Mouse (Mus musculus): Measurements from ENCODE around the gene Msh6. TPM values are rescaled to one million over a fixed set of nuclear protein-coding genes. Genes with fewer than 3 reads are reported as not detected.
"Not testable (repeated sequence)": the region's sequence is repeated elsewhere in the genome, so short reads cannot be mapped to it uniquely, and the experiment has no call there.

Msh6 gene
- polyA plus RNA-seq, 2 experiments from 2014 or later: 14.2 to 14.9 TPM

DNA sequence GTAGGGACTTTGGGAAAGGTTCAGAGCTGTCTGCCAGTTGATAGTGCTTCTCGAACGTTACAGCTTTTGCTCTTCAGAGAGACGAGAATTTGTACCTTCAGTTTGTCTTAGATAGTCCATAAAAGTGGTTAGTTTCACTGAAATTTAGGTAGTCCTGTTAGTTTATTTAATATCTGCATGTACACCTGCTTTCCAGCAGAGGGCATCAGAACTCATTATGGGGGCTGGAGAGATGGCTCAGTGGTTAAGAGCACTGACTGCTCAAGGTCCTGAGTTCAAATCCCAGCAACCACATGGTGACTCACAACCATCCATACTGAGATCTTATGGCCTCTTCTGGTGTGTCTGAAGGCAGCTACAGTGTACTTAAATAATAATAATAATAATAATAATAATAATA, 7.2 kb downstream of the Msh6 start:
- ATAC-seq: no peak

DNA sequence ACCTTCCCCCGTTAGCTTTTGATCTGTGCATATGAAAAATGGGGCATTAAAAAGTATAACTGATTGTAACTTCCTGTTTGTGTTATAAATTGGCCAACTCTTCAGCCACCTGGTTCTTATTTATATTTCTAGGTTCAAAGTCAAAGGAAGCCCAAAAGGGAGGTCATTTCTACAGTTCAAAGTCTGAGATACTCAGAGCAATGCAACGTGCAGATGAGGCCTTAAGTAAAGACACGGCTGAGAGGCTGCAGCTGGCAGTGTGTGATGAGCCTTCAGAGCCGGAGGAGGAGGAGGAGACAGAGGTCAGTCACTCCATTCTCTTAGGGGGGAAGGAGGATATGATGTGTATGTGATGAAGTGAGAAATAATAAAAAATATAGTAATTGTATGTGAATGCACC, 8.5 kb downstream of the Msh6 start:
- no peak for ATAC-seq

DNA sequence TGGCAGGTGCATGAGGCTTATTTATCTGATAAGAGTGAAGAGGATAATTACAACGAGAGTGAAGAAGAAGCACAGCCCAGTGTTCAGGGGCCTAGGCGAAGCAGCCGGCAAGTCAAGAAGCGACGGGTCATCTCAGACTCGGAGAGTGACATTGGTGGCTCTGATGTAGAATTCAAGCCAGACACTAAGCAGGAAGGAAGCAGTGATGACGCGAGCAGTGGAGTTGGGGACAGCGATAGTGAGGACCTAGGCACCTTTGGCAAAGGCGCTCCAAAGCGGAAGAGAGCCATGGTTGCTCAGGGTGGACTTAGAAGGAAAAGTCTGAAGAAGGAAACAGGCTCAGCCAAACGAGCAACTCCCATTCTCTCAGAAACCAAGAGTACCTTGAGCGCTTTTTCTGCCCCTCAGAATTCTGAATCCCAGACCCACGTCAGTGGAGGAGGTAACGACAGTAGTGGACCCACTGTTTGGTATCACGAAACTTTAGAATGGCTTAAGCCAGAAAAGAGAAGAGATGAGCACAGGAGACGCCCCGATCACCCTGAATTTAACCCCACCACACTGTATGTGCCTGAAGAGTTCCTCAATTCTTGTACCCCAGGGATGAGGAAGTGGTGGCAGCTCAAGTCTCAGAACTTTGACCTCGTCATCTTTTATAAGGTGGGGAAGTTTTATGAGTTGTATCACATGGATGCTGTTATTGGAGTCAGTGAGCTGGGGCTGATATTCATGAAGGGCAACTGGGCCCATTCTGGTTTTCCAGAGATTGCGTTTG, 9.8 kb downstream of the Msh6 start:
- ATAC-seq: no peak

DNA sequence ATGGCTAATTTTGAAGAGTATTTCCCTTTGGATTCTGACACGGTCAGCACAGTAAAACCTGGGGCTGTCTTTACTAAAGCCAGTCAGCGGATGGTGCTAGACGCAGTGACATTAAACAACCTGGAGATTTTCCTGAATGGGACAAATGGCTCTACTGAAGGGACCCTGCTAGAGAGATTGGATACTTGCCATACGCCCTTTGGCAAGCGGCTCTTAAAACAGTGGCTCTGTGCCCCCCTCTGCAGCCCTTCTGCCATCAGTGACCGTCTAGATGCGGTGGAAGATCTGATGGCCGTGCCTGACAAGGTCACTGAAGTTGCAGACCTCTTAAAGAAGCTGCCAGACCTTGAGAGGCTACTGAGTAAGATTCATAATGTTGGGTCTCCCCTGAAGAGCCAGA, 11.1 kb downstream of the Msh6 start:
- no peak for ATAC-seq

DNA sequence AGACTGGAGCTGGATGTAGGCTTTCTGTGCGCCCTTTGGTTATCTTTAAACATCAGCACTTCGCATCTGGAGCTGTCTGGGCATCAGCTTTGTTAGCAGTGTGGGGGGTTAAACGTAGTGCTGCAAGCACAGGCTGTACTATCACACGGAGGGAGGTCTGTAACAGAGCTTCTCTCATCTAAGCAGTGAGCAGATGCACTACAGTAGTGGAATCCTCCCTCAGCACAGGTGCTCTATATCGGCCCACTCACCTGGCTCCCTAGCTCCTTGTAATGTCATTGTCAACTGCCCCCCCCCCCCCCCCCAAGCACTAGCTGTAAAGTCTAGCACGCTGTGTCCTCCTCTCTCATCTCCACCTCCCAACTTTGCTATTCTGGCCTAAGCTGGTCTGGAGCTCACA, 12.6 kb downstream of the Msh6 start:
- ATAC-seq: no peak

DNA sequence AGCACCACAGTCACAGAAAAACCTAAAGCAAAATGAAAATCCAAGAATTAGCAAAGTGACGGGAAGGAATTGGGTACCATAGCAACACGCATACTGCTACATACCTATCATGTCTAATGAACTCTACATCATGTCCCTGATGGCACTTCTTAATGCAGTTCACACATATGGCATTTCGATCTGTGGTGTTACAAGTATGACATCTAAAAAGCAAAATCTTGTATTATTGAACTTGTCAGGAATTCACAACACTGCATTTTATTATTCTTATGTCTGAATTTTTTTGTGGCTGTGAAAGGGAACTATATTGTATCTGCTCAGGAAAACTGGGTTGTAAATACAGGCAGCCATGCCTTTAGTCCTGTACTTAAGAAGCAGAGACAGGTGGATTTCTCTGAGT, 17.3 kb downstream of the Msh6 start:
- no peak for ATAC-seq

DNA sequence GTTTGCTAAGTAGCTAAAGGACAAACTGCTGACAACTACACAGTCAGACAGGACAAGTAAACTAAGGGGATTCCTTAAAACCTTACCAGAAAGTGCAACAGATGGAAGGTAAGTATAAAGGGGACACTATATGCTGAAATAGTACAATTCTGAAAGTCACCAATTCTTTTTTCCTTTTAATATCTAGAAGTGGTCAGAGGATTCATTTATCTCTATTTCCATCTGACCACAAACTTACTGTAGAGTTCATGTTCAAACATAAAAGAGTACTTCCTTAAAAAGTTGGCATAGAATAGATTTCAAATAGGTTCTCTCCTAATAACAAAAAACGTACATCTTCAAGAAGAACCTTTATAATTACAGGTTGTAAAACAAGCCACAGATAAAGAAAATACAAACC, 18.5 kb downstream of the Msh6 start:
- ATAC-seq: no peak

DNA sequence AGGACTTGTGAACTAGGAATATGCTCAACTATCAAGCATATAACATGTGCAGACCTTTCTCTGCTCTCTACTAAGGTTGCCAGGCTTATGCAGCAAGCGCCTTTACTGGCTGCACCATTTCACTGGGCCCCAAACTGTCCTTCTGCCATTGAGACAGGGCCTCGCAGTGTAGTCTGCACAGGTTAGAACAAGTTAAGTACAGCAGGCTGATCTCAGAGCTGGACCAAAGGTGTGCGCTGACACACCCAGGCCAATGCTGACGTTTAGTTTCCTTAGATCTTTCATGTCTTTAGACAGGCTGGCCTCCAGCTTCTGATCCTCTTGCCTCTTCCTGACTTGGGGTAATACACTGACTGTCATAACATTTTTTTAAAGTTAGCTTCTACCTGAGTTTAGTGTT, 22.9 kb downstream of the Msh6 start:
- ATAC-seq: no peak

DNA sequence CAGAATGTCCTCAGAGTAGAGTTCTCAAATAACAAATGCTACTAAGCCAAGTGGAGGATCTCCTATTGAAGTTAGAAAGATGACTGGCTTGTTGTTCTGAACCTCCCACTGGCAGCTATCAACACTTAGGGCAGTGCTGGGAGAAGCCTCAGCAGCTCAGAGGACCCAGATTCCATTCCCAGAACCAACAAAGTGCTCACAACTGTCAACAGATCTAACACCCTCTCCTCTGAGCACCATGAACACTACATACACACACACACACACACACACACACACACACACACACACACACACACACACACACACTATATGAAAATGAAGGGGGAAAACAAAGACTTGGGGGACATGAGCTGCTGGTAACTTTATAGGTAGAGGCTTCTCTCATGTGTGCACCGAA, 30.0 kb downstream of the Msh6 start:
- no peak for ATAC-seq

DNA sequence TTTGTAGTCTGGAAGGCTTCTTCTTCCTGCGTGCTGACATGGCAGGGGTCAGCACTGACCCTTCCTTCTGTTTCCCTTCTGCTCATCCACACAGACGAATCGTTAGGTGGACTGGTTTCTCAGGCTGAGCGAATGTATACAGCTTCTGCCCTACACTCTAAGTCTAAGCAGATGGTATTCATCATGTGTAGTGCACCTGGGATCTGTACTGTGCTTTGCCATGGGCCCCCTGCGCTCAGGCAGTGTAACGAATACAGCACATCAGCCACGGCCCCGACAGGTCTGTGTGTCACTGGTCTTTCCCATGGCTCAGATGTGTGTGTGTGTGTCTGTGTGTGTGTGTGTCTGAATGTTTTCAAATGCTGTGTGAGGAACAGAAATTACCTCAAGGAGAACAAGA, 32.1 kb downstream of the Msh6 start:
- peak; percentile 21 for ATAC-seq

DNA sequence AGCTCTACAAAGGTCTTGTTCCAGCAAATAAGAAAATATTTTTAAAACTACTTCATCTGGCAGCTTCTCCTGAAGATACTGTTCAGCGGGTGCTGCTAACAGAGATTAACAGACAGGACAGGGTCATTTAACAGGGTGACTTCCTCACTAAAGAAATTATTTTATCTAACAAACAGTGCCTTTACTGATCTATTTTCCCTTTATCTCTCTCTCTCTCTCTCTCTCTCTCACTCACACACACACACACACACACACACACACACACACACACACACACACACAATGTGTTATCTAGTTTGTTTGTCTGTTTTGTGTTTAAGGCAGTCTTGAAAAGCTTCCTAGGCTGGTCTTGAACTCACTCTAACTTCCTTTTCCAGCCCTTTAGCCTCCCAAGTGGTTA, 39.6 kb downstream of the Msh6 start:
- no peak for ATAC-seq

DNA sequence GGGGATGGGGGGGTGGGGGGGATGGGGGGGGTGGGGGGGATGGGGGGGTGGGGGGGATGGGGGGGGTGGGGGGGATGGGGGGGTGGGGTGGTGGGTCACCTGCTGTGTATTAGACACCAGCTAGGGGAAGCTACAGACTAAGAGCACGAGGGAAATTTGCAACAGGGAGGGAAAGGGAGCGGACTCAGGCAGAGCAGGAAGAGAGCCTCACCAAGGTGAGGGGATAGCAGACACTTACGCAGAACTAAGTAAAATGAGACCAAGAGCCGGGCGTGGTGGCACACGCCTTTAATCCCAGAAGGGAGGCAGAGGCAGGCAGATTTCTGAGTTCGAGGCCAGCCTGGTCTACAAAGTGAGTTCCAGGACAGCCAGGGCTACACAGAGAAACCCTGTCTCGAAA, 41.2 kb downstream of the Msh6 start:
- ATAC-seq: not testable (repeated sequence)

DNA sequence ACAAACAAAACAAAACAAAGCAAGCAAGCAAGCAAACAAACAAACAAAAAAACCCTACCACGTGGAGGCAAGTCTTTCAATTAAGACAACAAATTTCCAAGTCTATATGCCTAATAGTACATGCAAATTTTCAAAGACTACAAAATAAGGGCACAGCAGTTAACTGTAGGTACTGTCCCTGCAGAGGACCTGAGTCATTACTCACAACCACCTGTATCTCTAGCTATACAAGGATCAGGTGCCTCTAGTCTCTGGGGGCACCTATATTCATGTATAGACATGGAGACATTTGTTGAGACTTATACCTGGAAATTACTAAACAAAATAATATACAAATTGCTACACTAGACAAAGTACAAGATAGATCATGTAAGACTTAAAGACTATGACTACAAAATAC, 49.1 kb downstream of the Msh6 start:
- ATAC-seq: no peak

DNA sequence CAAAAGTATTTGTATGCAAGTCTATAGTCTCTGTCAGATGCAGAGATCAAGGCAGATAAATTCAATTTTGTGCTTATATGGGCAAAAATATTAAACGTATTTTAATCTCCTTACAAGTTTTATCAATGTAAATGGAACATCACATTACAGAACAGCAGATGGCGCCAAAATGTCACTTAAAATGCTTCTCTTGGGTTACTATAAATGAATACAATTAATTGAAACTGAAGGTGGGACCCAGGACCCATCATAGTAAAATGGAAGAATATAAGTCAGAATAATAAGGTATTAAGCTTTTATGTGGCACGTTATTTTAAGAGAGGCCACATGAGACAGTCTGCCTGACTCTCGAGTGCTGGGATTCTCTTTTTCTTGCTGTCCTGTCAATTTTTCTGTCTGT, 50.4 kb downstream of the Msh6 start:
- peak; percentile 74 for ATAC-seq

DNA sequence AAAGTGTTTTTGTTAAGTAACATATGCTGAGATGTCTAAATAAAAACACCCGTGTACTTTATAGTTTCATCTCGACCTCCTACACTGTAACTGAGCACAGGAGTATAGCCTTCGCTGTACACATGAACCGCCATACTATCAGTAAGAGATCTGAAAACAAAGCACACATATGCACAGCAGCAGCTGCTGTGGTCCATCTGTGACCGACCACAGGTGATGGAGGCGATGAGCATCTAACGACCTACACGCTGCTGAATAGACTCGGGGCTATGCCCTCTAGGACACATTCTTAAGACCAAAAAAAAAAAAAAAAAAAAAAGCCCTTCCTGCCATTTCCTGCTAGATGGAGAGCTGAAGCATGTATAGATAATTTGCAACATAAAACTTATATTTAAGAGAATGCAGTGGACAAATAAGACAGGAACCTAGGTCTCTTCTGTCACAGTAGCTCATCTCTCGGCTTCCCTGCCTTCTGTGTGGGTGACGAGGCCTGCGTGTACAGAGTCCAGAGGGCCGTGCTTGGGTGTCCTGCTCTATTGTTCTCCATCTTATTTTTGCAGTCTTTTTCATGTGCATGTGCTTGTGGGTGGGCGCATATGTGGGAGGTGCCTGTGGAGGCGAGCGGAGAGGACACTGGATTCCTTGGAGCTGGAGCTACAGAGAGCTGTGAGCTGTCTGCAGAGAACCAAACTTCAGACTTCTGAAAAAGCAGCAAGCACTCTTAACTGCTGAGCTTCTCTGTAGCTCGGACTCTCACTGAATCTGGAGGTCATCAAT, 54.5 kb downstream of the Msh6 start:
- no peak for ATAC-seq

DNA sequence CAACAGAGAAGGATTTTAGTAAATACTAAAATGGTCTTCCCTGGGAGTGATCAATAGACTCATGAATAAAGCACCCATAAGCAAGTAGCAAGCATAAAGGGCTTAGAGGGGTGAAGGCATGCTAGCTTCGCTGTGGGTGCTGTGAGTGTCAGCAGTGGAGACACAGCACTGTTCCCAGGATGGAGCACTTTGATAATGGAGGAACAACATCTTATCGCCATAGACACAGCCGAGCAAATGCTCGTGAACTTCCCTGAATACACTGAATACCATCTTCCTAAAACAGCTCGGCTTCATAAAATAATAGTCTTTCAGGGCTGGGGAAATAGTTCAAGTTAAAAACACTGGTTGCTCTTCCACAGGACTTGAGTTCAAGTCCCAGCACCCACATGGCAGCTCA, 56.9 kb downstream of the Msh6 start:
- no peak for ATAC-seq

DNA sequence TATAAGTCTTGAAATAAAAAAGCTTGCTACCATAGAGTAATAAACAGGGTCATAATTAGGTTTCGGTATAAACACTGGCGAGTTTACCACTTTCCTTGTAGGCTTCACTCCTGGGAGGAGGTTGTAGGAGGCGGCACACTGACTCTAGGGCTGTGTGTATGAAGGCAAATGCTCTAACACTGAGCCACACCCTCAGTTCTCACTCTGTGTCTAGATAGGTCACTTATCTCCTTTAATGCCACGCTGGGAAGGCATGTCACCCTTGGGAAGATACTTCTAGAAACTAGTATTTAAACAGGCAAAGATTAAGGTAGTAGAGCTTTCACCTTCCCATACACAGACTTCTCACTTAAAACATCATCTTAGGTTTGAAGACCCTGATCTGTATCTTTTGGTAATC, 59.6 kb downstream of the Msh6 start:
- ATAC-seq: no peak

Other genes starting within 250 kb of the Msh6 start
- gene Kcnk12, start 177.1 kb upstream of the Msh6 start, polyA plus RNA-seq (2017; shearing (Covaris generic)): not detected
- gene Rpl36-ps4, start 54.1 kb upstream of the Msh6 start, polyA plus RNA-seq (2017; shearing (Covaris generic)): not detected
- gene Fbxo11, start 90.2 kb downstream of the Msh6 start, polyA plus RNA-seq (2017; shearing (Covaris generic)): 10 to 100 TPM; 15.5 to 24.3 TPM

Measured in activated CD4-positive, CD25-positive, alpha-beta regulatory T cell, adult 4 months (primary cell).